Mouse (Mus musculus): ENCODE results near the gene Alk.

- TF ChIP-seq CTCF (IDR thresholded peaks at IDR 0.05; ENCODE audit: low read depth) (peak; percentile 86), EP300 (optimal IDR thresholded peaks at IDR 0.05) (no peak)
These were observed 362.4 kb downstream of the Alk start for GRCm38 (mm10) chr17:72242036-72242435.
